Mouse (Mus musculus): ENCODE results near the gene Vmn2r52. TPM values are rescaled to one million over a fixed set of nuclear protein-coding genes. Genes with fewer than 3 reads are reported as not detected.
"Not testable (repeated sequence)": the region's sequence is repeated elsewhere in the genome, so short reads cannot be mapped to it uniquely, and the experiment has no call there.

Gene Vmn2r52
- not detected in 2 replicates for polyA plus RNA-seq (2016; fragmentation: Nextera tagmentation; extraction: Ambion mirVana)

GRCm38 (mm10) chr7:10176473-10176872, at the start of gene Vmn2r52:
Gene Vmn2r52, minus strand, starts transcription at chr7:10176573.
- no peak within 1 kb of the TSS for H3K4me3 ChIP-seq
- no peaks in the 10 kb centered on the region for H3K36me3 ChIP-seq
- peaks cover 5% of the 10 kb centered on the region; the same call in 1 of the 2 replicates for H3K9me3 ChIP-seq
- H3K9ac ChIP-seq: no peak within 1 kb of the TSS
- no peaks in the 10 kb centered on the region for H3K27me3 ChIP-seq
- no peak for ATAC-seq (ENCODE audit: insufficient number of reproducible peaks, insufficient read depth, low FRiP score, low TSS enrichment)
- H3K4me1 ChIP-seq: no peaks in the 10 kb centered on the region
- 87% methylated on average over 1 of the region's 1 CpGs for WGBS
- H3K4me2 ChIP-seq (replicated peaks): no peak within 1 kb of the TSS
- H3K27ac ChIP-seq: no peak within 1 kb of the TSS

GRCm38 (mm10) chr7:10105641-10106040, 70.7 kb downstream of the Vmn2r52 start, which contains the start of gene Vmn2r51:
Gene Vmn2r51, minus strand, starts transcription at chr7:10105741.
- not testable (repeated sequence) for H3K4me3 ChIP-seq; H3K4me1 ChIP-seq; ATAC-seq (ENCODE audit: insufficient number of reproducible peaks, insufficient read depth, low FRiP score, low TSS enrichment); H3K36me3 ChIP-seq; H3K9ac ChIP-seq; H3K27me3 ChIP-seq; H3K27ac ChIP-seq; H3K4me2 ChIP-seq (replicated peaks); H3K9me3 ChIP-seq
- 57% methylated on average over 1 of the region's 1 CpGs for WGBS

Other genes starting within 250 kb of the Vmn2r52 start
- gene Vmn2r48, start 223.0 kb downstream of the Vmn2r52 start, polyA plus RNA-seq (2016; fragmentation: Nextera tagmentation; extraction: Ambion mirVana): not detected in 2 replicates
- gene Vmn2r49, start 184.3 kb downstream of the Vmn2r52 start, polyA plus RNA-seq (2016; fragmentation: Nextera tagmentation; extraction: Ambion mirVana): not detected in 2 replicates
- gene Vmn2r50, start 123.3 kb downstream of the Vmn2r52 start, polyA plus RNA-seq (2016; fragmentation: Nextera tagmentation; extraction: Ambion mirVana): not detected in 2 replicates
- gene Vmn2r51, start 70.8 kb downstream of the Vmn2r52 start, polyA plus RNA-seq (2016; fragmentation: Nextera tagmentation; extraction: Ambion mirVana): not detected in 2 replicates
- not detected in 2 replicates for gene Vmn1r66, start 101.4 kb upstream of the Vmn2r52 start, polyA plus RNA-seq (2016; fragmentation: Nextera tagmentation; extraction: Ambion mirVana)

Measured in embryonic facial prominence, embryonic 12.5 days (tissue).